Mouse (Mus musculus) urinary bladder, postnatal 36 days (tissue): ENCODE results near the gene Fam228a.
"Not testable (repeated sequence)": the region's sequence is repeated elsewhere in the genome, so short reads cannot be mapped to it uniquely, and the experiment has no call there.

Source experiments
- DNase-seq, 2 experiments: peaks; one replicate each; pipeline ENCODE4 v3.0.0; 2022; ENCODE audit warnings: low spot score in 2 of 2, mixed read lengths in 1 of 2

The Fam228a gene

DNA sequence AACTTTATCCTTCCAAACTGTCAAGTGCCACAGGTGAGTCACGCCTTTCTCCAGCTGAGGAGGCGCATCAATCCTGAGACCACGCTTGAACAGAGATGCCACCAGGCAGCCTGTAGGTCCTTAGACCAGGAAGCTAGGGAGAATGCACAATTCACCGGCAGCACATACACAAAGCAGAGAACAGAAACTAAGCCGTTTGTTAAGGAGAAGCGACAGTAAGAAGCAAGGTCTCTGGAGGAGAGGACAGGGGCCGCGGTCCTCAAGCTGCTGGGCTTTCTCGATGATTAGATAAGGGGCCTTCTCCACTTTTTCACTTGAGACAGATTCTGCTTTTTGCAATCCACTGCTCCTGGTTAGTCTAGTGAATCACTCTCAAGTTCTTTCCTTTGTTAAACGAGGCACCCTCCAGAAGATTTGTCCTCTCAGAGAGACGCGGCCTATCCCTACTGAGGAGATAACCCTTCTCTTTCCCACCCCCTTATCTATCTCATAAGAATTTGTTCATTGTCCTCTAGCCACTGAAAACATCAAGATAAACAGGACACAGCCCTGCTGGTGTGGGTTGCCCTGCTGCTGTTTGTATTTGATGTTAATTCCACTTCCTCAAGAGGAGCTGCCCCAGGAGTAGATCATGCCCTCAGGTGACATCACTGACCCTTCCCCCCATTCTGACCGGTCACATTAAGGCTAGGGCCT, 19.0 kb downstream of the Fam228a start:
- no peak for DNase-seq

DNA sequence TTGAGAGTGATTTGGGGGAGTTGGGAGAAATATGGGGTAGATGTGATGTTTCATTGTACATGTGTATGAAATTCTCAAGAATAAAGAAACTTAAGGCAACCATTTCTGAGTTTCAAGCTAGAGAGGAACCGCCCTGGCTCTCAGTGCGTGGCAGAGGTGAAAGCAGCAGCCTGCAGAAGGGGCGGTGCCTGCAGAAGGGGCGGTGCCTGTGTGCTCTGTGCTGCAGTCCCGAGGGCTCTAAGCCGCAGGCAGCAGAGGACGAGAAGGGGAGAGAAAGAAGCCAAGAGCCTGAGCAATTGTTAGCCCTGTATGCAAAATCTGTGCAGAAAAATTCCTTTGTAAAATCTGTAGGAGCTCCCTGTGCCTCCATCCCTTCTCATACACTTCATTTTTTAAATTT, 20.8 kb downstream of the Fam228a start:
- no peak for DNase-seq

DNA sequence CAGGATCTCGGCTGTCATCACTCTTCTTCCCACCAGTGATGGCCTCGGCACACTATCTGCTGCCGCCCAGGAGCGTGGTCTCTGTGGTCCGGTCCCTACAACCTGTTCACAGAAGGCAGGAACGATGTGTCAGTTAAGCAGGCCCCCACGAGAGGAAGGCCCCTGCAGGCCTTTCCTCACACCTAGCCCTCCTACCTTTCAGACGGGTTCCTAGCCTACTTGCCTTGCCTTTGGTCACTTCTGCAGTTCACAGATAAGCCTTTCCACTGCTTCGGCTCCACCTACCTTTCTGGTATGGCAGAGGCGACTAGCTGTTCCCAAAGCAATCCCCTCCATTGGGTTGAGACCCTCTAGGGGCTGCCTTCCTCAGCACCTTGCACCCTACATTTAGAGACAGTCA, 22.6 kb downstream of the Fam228a start:
- no peak for DNase-seq

DNA sequence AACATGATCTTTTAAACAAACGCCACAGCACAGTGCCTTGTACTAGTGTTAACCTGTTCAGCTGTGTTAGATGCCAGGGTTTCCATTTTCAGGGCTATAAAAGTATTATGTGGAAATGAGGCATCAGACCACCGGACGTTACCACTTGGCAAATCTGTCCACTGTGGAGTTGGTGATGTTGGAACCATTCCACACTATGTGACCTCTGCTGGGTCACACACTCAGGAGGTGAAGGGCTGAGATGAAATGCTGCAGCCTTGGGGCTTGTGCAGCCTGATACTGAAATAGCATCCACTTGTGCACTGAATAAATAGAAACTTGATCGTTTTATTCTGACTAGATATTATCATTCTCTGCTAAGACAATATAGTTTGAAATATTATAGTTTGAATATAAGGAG, 24.9 kb downstream of the Fam228a start:
- DNase-seq: no peak

DNA sequence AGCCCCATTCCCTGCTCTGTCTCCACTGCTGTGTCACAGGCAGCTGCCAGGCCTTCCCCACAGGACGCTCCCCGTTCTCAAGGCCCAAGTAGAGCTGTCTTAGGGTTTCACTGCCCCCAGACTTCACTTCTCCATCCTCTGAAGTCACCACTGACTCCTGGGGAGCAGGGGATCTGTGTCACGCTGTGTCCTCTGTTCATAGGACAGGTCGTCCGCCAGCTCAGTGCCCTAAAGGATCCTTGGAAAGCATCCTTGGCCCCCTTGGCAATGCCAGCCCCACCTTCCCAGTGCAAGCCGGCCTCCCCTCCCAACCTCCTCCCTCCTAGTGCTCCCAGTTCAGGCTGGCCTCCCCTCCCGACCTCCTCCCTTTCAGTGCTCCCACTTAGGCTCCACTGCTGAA, 28.3 kb downstream of the Fam228a start:
- no peak for DNase-seq

DNA sequence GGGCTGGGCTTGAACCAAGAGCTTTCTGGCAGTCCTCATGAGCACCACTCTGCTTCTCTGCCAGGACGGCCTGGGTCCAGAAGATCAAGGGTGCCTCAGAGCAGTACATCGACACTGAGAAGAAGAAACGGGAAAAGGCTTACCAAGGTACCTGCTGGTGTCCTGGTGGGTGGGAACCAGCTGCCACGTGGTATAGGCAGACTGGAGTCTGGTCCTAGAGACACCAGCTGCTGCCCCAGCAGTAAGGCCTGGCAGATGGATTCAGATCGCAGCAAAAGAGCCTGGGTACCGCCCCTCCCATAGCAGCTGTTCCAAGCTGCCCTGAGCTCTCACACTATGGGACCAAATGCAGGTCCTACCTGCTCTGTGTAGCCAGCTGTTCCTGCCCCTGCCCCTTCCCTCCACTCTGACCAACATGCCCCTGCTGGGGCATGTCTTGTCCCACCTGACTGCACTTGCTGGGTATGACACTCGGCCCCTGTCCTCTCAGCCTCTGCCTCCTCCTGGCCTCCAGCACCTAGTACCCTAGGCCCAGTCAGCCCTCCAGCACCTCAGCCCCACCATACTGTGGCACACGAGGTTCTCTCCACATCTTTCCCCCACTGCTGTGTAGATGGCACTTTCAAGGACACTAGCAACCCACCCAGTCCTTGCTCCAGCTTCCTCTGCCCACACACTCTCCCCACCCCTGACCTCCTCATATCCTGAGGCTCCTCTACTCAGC, 29.2 kb downstream of the Fam228a start:
- no peak for DNase-seq

DNA sequence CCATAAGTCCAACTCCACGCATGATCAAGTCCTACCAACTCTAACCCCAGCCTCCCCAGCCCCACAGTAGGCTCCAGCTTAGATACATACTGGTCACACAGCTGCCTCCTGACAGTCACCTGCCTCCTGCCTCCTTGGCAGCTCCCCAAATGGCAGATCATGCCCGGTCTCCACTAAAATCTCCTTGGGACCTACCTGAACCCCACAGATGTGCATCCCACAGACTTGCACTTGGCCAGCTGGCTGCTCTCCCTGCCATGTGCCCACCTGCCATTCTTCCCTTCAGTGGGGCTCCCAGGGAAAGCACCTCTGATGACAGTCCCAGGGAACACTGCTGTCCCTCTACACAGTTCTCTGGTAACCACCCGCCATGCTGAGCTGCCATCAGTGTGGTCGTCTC, 29.9 kb downstream of the Fam228a start:
- no peak for DNase-seq

DNA sequence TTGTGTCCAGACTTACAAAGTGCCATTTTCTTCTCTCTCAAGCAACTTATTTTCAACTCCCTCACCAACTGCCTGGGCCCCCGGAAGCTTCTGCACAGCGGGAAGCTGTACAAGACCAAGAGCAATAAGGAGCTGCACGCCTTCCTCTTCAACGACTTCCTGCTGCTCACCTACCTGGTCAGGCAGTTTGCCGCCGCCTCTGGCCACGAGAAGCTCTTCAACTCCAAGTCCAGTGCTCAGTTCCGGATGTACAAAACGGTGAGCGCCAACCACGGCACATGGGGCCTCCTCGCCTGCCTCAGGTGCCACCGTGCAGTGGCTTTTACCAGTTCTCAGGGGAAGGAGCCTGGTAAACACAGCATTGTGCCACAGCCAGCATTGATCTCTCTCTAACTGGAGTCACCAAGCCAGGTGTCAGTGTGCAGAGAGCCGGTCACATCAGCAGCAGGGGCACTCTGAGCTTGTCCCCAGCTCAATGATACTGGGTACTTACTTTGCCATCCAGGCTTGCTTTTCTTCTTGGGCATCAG, 30.7 kb downstream of the Fam228a start:
- DNase-seq: no peak

DNA sequence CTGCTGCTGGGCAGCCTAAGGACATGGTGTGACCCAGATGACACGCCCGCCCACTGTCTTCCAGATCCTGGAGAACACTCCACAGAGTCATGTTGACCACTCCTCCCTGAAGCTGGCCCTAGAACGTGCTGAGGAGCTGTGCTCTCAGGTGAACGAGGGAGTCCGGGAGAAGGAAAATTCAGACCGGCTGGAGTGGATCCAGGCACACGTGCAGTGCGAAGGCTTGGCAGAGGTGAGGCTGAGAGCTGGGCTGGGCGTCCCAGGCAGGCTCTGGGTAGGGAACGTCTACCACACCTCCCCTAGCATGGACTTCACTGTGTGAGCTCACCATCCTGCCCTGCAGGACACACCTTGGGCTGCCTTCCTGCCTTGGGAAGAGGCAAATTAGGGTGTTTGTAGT, 31.3 kb downstream of the Fam228a start:
- DNase-seq: no peak

DNA sequence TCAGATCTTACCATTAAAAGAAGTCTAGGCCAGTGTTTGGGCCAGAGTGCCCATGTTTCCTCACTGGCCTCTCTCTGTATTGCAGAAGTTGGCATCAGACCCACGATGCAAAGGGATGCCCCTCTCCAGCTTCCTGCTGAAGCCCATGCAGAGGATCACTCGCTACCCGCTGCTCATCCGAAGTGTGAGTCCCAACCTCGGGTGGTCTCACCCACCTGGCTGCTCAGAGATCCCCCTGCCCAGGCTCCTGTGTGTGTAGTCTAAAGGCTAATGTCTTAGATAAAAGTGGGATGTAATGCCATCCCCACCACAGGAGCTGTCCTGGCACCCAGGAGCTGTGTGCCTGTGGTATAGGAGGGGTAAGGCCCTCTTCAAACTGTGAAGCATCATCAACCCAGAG, 32.1 kb downstream of the Fam228a start:
- no peak for DNase-seq

DNA sequence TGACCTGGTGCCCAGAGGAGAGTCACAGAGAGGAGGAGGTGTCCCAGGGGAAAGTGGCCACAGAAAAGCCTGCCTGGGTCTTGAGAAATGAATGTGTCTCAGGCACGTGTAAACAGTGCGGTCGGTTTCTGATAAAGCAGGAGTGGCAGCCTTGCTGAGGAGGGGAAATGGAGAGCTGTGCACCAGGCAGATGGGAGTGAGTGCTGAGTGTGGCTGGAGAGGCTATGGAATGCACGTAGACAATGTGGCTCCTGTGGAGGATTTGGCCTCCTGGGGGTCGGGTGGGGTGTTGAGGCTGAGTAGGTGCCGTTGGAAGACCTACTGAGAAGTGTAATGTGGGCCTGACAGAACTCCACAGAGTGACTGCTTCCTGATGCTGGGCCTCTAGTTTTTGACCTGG, 32.6 kb downstream of the Fam228a start:
- DNase-seq: not testable (repeated sequence)

DNA sequence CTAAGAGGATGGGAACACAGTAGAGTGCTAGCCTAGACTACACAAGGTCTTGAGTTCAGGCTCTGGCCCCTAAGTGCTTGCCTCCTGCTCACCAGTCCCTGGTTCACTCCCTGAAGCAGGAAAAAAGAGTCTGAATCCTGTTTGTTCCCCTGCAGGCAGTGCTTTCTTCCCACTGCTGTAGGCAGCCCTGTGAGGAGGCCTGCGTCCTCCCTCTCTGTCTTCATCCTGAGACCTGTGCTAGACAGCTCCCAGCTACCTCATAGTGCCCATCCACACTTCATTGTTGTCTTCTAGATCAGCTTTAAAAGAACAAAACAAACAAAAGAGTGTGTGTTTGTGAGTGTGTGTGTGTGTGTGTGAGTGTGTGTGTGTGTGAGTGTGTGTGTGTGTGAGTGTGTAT, 43.7 kb downstream of the Fam228a start:
- no peak for DNase-seq

DNA sequence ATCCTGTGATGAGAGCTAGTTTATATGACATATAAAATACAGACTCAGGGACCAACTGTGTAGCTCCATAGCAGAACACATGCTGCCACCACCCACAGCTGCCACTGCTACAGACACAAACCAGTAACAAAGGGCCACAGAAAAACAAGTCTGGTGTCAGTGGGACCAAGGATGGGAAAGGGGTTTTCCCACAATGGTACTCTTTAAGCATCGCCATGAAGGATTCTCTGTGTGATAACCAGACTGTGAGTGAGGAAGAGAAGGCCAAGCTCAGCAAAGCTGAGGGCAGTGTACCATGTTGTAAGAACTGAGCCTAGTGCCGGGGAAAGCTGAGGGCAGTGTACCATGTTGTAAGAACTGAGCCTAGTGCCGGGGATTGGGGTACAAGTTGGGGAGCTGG, 47.0 kb downstream of the Fam228a start:
- DNase-seq: no peak

DNA sequence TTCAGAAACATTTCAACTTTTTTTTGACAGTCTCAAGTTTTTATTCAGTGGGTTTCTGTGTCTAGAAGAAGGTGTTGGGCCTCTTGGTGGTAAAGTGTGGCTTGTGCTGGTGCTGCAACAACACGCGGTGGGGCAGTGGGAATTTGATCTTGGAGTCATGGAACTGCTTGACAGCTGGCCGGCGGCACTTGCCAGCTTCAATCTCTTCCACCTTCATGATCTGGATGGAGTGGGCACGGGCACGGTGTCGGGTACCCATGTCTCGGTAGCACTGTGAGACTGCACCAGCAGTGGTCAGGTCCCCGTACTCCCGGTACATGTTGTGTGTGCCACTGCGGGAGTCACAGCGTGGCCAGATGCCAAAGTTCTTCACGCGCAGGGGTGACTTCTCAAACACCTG, 48.9 kb downstream of the Fam228a start:
- no peak for DNase-seq

DNA sequence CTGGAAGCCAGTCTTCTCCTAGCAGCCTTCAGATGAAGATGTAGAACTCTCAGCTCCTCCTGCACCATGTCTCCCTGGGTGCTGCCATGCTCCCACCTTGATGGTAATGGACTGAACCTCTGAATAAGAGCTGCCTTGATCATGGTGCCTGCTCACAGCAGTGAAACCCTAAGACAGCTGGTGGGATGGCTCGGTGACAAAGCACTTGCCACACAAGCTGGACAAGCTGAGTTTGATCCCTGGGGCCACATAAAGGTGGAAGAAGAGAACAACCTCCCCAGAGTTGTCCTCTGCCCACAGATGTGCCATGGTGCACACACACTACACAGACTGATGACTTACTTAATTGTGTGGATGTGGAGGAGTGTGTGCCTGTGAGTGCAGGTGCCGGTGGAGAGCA, 49.8 kb downstream of the Fam228a start:
- no peak for DNase-seq

DNA sequence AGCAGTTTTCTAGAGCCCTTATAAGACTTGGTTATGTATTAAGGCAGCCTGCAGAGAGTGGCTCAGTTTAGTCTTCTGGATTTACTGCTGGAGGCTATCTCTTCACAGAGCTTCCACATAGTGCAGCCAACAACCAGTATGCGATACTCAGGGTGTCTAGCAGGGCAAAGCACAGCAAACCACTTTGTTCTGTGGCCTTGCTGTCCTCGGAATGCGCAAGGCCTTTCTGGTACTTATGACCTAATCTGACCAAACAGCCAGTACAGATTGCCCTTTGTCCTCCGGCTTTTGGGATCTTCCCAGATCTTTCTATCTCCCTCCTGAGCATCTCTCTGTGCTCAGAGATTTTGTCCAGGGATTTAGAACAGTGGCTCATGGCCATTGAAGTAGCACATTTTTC, 52.8 kb downstream of the Fam228a start:
- DNase-seq: no peak

DNA sequence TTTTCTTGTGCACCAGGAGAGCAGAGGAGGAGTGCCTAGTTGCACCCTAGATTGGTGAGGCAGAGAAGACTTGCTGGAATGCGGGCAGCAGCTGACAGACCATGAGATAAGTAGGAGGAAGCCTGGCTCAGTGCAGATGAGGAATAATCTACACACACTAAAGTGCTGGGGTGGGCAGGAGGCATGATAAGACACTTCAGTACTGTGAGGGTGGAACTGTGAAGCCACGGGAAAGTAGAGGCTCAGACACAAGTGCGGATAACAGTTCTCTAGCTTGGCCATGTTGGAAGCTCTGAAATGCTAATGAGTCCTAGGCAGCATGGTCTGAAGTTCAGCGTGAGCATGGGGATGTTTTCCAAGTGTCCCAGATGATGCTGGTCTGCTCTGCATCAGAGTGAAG, 58.3 kb downstream of the Fam228a start:
- DNase-seq: no peak

DNA sequence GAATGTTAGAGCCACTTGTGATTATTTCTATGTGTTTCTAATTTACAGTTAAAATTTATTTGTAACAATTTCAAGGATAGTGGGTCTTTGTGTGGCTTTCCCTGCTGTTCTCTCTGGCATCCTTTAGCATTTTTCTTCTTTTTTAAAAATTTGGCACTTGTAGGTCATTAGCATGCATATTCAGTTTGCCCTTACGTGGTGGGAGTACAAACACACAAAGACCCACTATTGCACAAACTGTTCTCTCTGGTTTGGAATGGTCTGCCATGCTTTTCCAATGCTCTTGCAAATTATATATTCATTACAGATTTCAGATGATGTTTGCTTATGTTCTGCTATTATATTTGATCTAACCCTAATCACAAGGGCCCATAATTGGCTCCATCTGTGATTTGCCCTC, 61.9 kb downstream of the Fam228a start:
- no peak for DNase-seq

DNA sequence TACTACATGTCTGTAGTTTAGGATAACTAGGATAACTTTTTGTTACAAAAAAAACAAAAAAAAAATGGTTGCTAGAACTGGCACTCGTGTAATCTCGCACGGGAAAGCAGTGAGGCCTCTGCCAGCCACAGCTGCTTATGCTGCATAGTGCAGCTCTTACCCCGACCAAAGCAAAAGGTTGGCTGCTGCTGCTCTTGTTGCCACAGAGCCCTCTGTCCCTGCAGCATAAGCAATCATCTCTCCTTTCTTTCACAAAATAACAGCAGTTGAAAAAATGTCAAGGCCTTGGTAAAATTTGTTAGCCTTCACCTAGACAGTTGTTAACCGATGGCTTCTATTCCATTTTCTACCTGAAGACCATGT, 72.6 kb downstream of the Fam228a start:
- no peak for DNase-seq

DNA sequence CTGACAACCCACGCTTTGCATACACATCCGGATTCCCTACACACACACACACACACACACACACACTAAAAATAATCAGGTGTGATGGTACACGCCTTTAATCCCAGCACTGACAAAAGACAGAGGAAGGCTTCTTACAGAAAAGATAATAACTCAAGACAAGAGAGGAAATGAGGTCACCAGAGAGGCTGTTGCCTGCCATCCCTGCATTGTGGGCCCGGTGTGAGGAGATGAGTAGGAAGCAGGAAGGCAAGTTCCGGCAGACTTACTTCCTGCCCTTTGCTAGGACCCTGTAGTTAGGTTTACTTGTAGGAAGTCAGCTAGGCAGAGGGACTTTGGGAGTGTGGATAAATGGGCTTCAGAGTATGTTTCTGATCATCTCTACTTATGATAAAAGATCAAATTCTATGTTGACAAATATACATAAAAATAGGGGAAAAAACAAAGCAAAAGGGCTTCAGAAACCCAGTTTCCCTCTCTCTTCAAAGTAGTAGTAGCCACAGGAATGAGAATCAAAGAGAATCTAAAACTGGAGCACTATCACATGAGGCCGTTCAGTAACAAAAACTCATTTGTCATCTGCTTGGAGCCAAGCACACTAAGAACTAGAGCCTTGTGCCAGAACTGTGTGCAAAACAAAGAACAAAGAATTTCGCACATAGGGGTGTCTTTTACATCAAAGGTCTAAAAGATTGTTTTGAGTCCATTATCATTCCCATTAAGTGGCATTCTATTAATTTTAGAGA, 73.1 kb downstream of the Fam228a start:
- DNase-seq: no peak
